Mouse (Mus musculus) telencephalon, adult 2 months (tissue): Measurements from ENCODE around the gene Fam120a.

Experiments used
- DNase-seq: peaks from one replicate; pipeline ENCODE4 v3.0.0-alpha.2; 2011; ENCODE audit warnings: low read depth, low spot score

Fam120a gene

GRCm38 (mm10) chr13:48967956-48968749, at the start of gene Fam120a:
Fam120a (minus strand) TSS chr13:48968017.
- peak; percentile 63 for DNase-seq

- DNase-seq, result no peak
Measured at GRCm38 (mm10) chr13:49017375-49017774, 49.6 kb upstream of the Fam120a start.

GRCm38 (mm10) chr13:49016311-49016761, 48.5 kb upstream of the Fam120a start:
- peak; percentile 92 for DNase-seq

GRCm38 (mm10) chr13:49015366-49016306, 47.8 kb upstream of the Fam120a start:
- no peak for DNase-seq

- no peak for DNase-seq
Measured at GRCm38 (mm10) chr13:49013206-49013794, 45.5 kb upstream of the Fam120a start.

GRCm38 (mm10) chr13:49001691-49002090, 33.9 kb upstream of the Fam120a start:
- DNase-seq, result no peak

GRCm38 (mm10) chr13:48998591-48998990, 30.8 kb upstream of the Fam120a start:
- peak; percentile 60 for DNase-seq

- peak; percentile 58 for DNase-seq
Measured at GRCm38 (mm10) chr13:48996731-48997130, 28.9 kb upstream of the Fam120a start.

GRCm38 (mm10) chr13:48994903-48995302, 27.1 kb upstream of the Fam120a start:
- no peak for DNase-seq

- peak; percentile 62 for DNase-seq
Measured at GRCm38 (mm10) chr13:48992914-48993313, 25.1 kb upstream of the Fam120a start.

- no peak for DNase-seq
Measured at GRCm38 (mm10) chr13:48990138-48990537, 22.3 kb upstream of the Fam120a start.

GRCm38 (mm10) chr13:48982482-48983098, 14.8 kb upstream of the Fam120a start:
- no peak for DNase-seq

GRCm38 (mm10) chr13:48979069-48979468, 11.3 kb upstream of the Fam120a start:
- no peak for DNase-seq

GRCm38 (mm10) chr13:48977858-48978257, 10.0 kb upstream of the Fam120a start:
- no peak for DNase-seq

GRCm38 (mm10) chr13:48974699-48975098, 6.9 kb upstream of the Fam120a start:
- no peak for DNase-seq

- no peak for DNase-seq
Measured at GRCm38 (mm10) chr13:48974266-48974665, 6.4 kb upstream of the Fam120a start.

- DNase-seq, result no peak
Measured at GRCm38 (mm10) chr13:48973231-48973630, 5.4 kb upstream of the Fam120a start.

GRCm38 (mm10) chr13:48971033-48971432, 3.2 kb upstream of the Fam120a start:
- DNase-seq, result no peak

- DNase-seq, result no peak
Measured at GRCm38 (mm10) chr13:48970566-48970965, 2.7 kb upstream of the Fam120a start.

GRCm38 (mm10) chr13:48968750-48969088, 902 bp upstream of the Fam120a start:
- DNase-seq, result no peak
